Mouse (Mus musculus): ENCODE results near the gene Rsl24d1. TPM values are rescaled to one million over a fixed set of nuclear protein-coding genes. Genes with fewer than 3 reads are reported as not detected.

Rsl24d1 gene
- polyA plus RNA-seq, 2 experiments = 66.0 to 115 TPM

- peaks cover 53% of the 10 kb centered on the region for H3K36me3 ChIP-seq (ENCODE audit: control insufficient read depth, insufficient read depth, low read length)
- no peak for ATAC-seq (ENCODE audit: low FRiP score, low read depth)
- WGBS = 86% methylated on average over 8 of the region's 8 CpGs
- no peak for TF ChIP-seq POLR2A (IDR thresholded peaks at IDR 0.05; ENCODE audit: borderline replicate concordance, extremely low read depth, insufficient read depth, insufficient read length)
- H3K4me2 ChIP-seq (replicated peaks; ENCODE audit: low read depth, low read length, severe bottlenecking) = no peak overlapping the region
- no peaks in the 10 kb centered on the region for H3K4me1 ChIP-seq (ENCODE audit: control insufficient read depth, insufficient read depth, low read length)
- no peak for DNase-seq (ENCODE audit: low spot score)
- no peak overlapping the region for H3K27ac ChIP-seq (replicated peaks; ENCODE audit: low read depth, low read length)
- no peak overlapping the region for H3K9ac ChIP-seq (ENCODE audit: low read depth, low read length, severe bottlenecking)
- H3K4me3 ChIP-seq (replicated peaks; ENCODE audit: low read length) = no peak overlapping the region
- H3K9me3 ChIP-seq (ENCODE audit: control insufficient read depth, low read length) = no peaks in the 10 kb centered on the region
- no peaks in the 10 kb centered on the region for H3K27me3 ChIP-seq (ENCODE audit: control insufficient read depth, insufficient read depth, low read length)
Observed at GRCm38 (mm10) chr9:73129875-73130274, 16.6 kb downstream of the Rsl24d1 start.

- peaks cover 46% of the 10 kb centered on the region for H3K36me3 ChIP-seq (ENCODE audit: control insufficient read depth, insufficient read depth, low read length)
- WGBS = 88% methylated on average over 4 of the region's 4 CpGs
- no peaks in the 10 kb centered on the region for H3K4me1 ChIP-seq (ENCODE audit: control insufficient read depth, insufficient read depth, low read length)
- no peak overlapping the region for H3K27ac ChIP-seq (replicated peaks; ENCODE audit: low read depth, low read length)
- DNase-seq (ENCODE audit: low spot score) (no peak), ATAC-seq (ENCODE audit: low FRiP score, low read depth) (no peak)
- no peaks in the 10 kb centered on the region for H3K27me3 ChIP-seq (ENCODE audit: control insufficient read depth, insufficient read depth, low read length)
- no peaks in the 10 kb centered on the region for H3K9me3 ChIP-seq (ENCODE audit: control insufficient read depth, low read length)
- H3K4me2 ChIP-seq (replicated peaks; ENCODE audit: low read depth, low read length, severe bottlenecking) = no peak overlapping the region
- no peak for TF ChIP-seq POLR2A (IDR thresholded peaks at IDR 0.05; ENCODE audit: borderline replicate concordance, extremely low read depth, insufficient read depth, insufficient read length)
- H3K4me3 ChIP-seq (replicated peaks; ENCODE audit: low read length) = no peak overlapping the region
- H3K9ac ChIP-seq (ENCODE audit: low read depth, low read length, severe bottlenecking) = no peak overlapping the region
Observed at GRCm38 (mm10) chr9:73130529-73130928, 17.3 kb downstream of the Rsl24d1 start.

- Histone ChIP-seq H3K4me1 (ENCODE audit: control insufficient read depth, insufficient read depth, low read length) (no peaks in the 10 kb centered on the region), H3K4me2 (replicated peaks; ENCODE audit: low read depth, low read length, severe bottlenecking) (no peak overlapping the region), H3K9me3 (ENCODE audit: control insufficient read depth, low read length) (no peaks in the 10 kb centered on the region), H3K27ac (replicated peaks; ENCODE audit: low read depth, low read length) (no peak overlapping the region), H3K27me3 (ENCODE audit: control insufficient read depth, insufficient read depth, low read length) (no peaks in the 10 kb centered on the region), H3K36me3 (ENCODE audit: control insufficient read depth, insufficient read depth, low read length) (no peaks in the 10 kb centered on the region), H3K9ac (ENCODE audit: low read depth, low read length, severe bottlenecking) (no peak overlapping the region), H3K4me3 (replicated peaks; ENCODE audit: low read length) (no peak overlapping the region)
- DNase-seq (ENCODE audit: low spot score) = no peak
- WGBS = 56% methylated on average over 11 of the region's 11 CpGs
- TF ChIP-seq POLR2A (IDR thresholded peaks at IDR 0.05; ENCODE audit: borderline replicate concordance, extremely low read depth, insufficient read depth, insufficient read length) = no peak
- 0 out of 2 replicates have a peak, but pooled peaks have one; percentile 26 for ATAC-seq (ENCODE audit: low FRiP score, low read depth)
Observed at GRCm38 (mm10) chr9:73137341-73137886, 24.2 kb downstream of the Rsl24d1 start.

GRCm38 (mm10) chr9:73154347-73154746 lies 41.1 kb downstream of the Rsl24d1 start:
- Histone ChIP-seq H3K4me3 (replicated peaks; ENCODE audit: low read length) (no peak overlapping the region), H3K4me2 (replicated peaks; ENCODE audit: low read depth, low read length, severe bottlenecking) (no peak overlapping the region), H3K4me1 (ENCODE audit: control insufficient read depth, insufficient read depth, low read length) (no peaks in the 10 kb centered on the region), H3K36me3 (ENCODE audit: control insufficient read depth, insufficient read depth, low read length) (no peaks in the 10 kb centered on the region), H3K27ac (replicated peaks; ENCODE audit: low read depth, low read length) (no peak overlapping the region), H3K27me3 (ENCODE audit: control insufficient read depth, insufficient read depth, low read length) (no peaks in the 10 kb centered on the region), H3K9ac (ENCODE audit: low read depth, low read length, severe bottlenecking) (no peak overlapping the region), H3K9me3 (ENCODE audit: control insufficient read depth, low read length) (0 out of 2 replicates have a peak, but pooled peaks cover 3% of the 10 kb centered on the region)
- DNase-seq (ENCODE audit: low spot score) (no peak), ATAC-seq (ENCODE audit: low FRiP score, low read depth) (no peak)
- TF ChIP-seq POLR2A (IDR thresholded peaks at IDR 0.05; ENCODE audit: borderline replicate concordance, extremely low read depth, insufficient read depth, insufficient read length) = no peak
- WGBS = 39% methylated on average over 9 of the region's 9 CpGs

- Histone ChIP-seq H3K4me3 (replicated peaks; ENCODE audit: low read length) (no peak overlapping the region), H3K4me2 (replicated peaks; ENCODE audit: low read depth, low read length, severe bottlenecking) (no peak overlapping the region), H3K9ac (ENCODE audit: low read depth, low read length, severe bottlenecking) (no peak overlapping the region), H3K36me3 (ENCODE audit: control insufficient read depth, insufficient read depth, low read length) (no peaks in the 10 kb centered on the region), H3K27ac (replicated peaks; ENCODE audit: low read depth, low read length) (no peak overlapping the region), H3K9me3 (ENCODE audit: control insufficient read depth, low read length) (no peaks in the 10 kb centered on the region), H3K4me1 (ENCODE audit: control insufficient read depth, insufficient read depth, low read length) (no peaks in the 10 kb centered on the region), H3K27me3 (ENCODE audit: control insufficient read depth, insufficient read depth, low read length) (no peaks in the 10 kb centered on the region)
- 89% methylated on average over 4 of the region's 4 CpGs for WGBS
- no peak for TF ChIP-seq POLR2A (IDR thresholded peaks at IDR 0.05; ENCODE audit: borderline replicate concordance, extremely low read depth, insufficient read depth, insufficient read length)
- ATAC-seq (ENCODE audit: low FRiP score, low read depth) = no peak
- no peak for DNase-seq (ENCODE audit: low spot score)
Observed at GRCm38 (mm10) chr9:73157968-73158367, 44.7 kb downstream of the Rsl24d1 start.
